Mouse (Mus musculus) cerebellum, postnatal 4 days (tissue): ENCODE measurements around the gene Lsp1.

ENCODE experiments used
- DNase-seq, 2 experiments: peaks; one replicate each; pipeline ENCODE4 v3.0.0; 2022; ENCODE audit warnings: low spot score in 2 of 2, mixed read lengths in 1 of 2

Lsp1 gene

GRCm38 (mm10) chr7:142460636-142461077 lies at the start of gene Lsp1:
Lsp1 (plus strand) TSS chr7:142460809.
- no peak for DNase-seq

GRCm38 (mm10) chr7:142413285-142413684 lies 47.3 kb upstream of the Lsp1 start:
- no peak for DNase-seq

- DNase-seq: no peak
Observed at GRCm38 (mm10) chr7:142415314-142415713, 45.3 kb upstream of the Lsp1 start.

- no peak for DNase-seq
Observed at GRCm38 (mm10) chr7:142416225-142416624, 44.4 kb upstream of the Lsp1 start.

- DNase-seq: no peak
Observed at GRCm38 (mm10) chr7:142418027-142418426, 42.6 kb upstream of the Lsp1 start.

- no peak for DNase-seq
Observed at GRCm38 (mm10) chr7:142418679-142419078, 41.9 kb upstream of the Lsp1 start.

- DNase-seq: no peak
Observed at GRCm38 (mm10) chr7:142419887-142420286, 40.7 kb upstream of the Lsp1 start.

GRCm38 (mm10) chr7:142421826-142422225 lies 38.8 kb upstream of the Lsp1 start:
- no peak for DNase-seq

- no peak for DNase-seq
Observed at GRCm38 (mm10) chr7:142425641-142426213, 34.9 kb upstream of the Lsp1 start.

GRCm38 (mm10) chr7:142428213-142428612 lies 32.4 kb upstream of the Lsp1 start:
- peak; percentile 40 to 60 for DNase-seq

GRCm38 (mm10) chr7:142430160-142430678 lies 30.4 kb upstream of the Lsp1 start:
- DNase-seq: peak in 1 of 2 experiments; percentile 67

- DNase-seq: no peak
Observed at GRCm38 (mm10) chr7:142431106-142431505, 29.5 kb upstream of the Lsp1 start.

- DNase-seq: no peak
Observed at GRCm38 (mm10) chr7:142433623-142434022, 27.0 kb upstream of the Lsp1 start.

- no peak for DNase-seq
Observed at GRCm38 (mm10) chr7:142434137-142434865, 26.3 kb upstream of the Lsp1 start, which contains the start of gene Syt8. Syt8 (plus strand) TSS chr7:142434850.

GRCm38 (mm10) chr7:142435524-142435923 lies 25.1 kb upstream of the Lsp1 start:
- DNase-seq: peak in 1 of 2 experiments; percentile 68

- DNase-seq: no peak
Observed at GRCm38 (mm10) chr7:142437324-142437723, 23.3 kb upstream of the Lsp1 start.

GRCm38 (mm10) chr7:142439966-142440365 lies 20.6 kb upstream of the Lsp1 start:
- DNase-seq: no peak

GRCm38 (mm10) chr7:142440657-142441114 lies 19.9 kb upstream of the Lsp1 start:
- DNase-seq: no peak

GRCm38 (mm10) chr7:142441585-142441984 lies 19.0 kb upstream of the Lsp1 start, which contains the start of gene Tnni2:
Tnni2 (plus strand) TSS chr7:142441808.
- no peak for DNase-seq

GRCm38 (mm10) chr7:142442081-142442907 lies 18.3 kb upstream of the Lsp1 start:
- no peak for DNase-seq

GRCm38 (mm10) chr7:142442908-142443420 lies 17.6 kb upstream of the Lsp1 start:
- DNase-seq: no peak

GRCm38 (mm10) chr7:142443474-142443873 lies 17.1 kb upstream of the Lsp1 start:
- no peak for DNase-seq
